Comparison of ENCODE assay signal across 20 mouse cellular contexts in genomic region chr17:94738173-94738572, GRCm38 (mm10).
"Had no signal": no experiment of that assay in that cellular context is flagged by ENCODE, and none has a peak within 500 bp of the region (broad histone marks: within the 10 kb centered on the region; RNA-seq: fewer than 3 reads in every experiment).

No protein-coding gene starts in this region.

- H3K9ac ChIP-seq: heart, embryonic 13.5 days; heart, embryonic 15.5 days; hindbrain, embryonic 14.5 days; intestine, embryonic 15.5 days; limb, embryonic 12.5 days; liver, embryonic 13.5 days; liver, embryonic 15.5 days had no signal

- H3K27ac ChIP-seq: heart, embryonic 13.5 days; heart, embryonic 15.5 days; hindbrain, embryonic 14.5 days; intestine, embryonic 15.5 days; layer of hippocampus, adult 2 months; left cerebral cortex, adult 2 months; limb, embryonic 10.5 days; limb, embryonic 12.5 days; liver, embryonic 13.5 days; liver, embryonic 15.5 days had no signal

- DNase-seq: gastrocnemius, postnatal 14 days; heart, adult 18-20 months; heart, postnatal 14 days; heart, postnatal 36 days; kidney, adult 18-20 months; kidney, adult 8-10 months; kidney, postnatal 10 days; kidney, postnatal 25 days; kidney, postnatal 4 days; liver; liver, embryonic 13.5 days had no signal

- H3K9me3 ChIP-seq: heart, embryonic 13.5 days; heart, embryonic 15.5 days; intestine, embryonic 15.5 days; limb, embryonic 10.5 days; limb, embryonic 12.5 days; liver, embryonic 13.5 days; liver, embryonic 15.5 days had no signal

- H3K27me3 ChIP-seq: heart, embryonic 13.5 days; heart, embryonic 15.5 days; intestine, embryonic 15.5 days; limb, embryonic 12.5 days; liver, embryonic 13.5 days; liver, embryonic 15.5 days had no signal

- H3K36me3 ChIP-seq: intestine, embryonic 15.5 days had no signal

- H3K4me1 ChIP-seq: heart, embryonic 13.5 days; heart, embryonic 15.5 days; intestine, embryonic 15.5 days; limb, embryonic 10.5 days; limb, embryonic 12.5 days; liver, embryonic 13.5 days; liver, embryonic 15.5 days had no signal

- H3K4me3 ChIP-seq: heart, embryonic 13.5 days; heart, embryonic 15.5 days; intestine, embryonic 15.5 days; layer of hippocampus, adult 2 months; left cerebral cortex, adult 2 months; limb, embryonic 10.5 days; limb, embryonic 12.5 days; liver, embryonic 13.5 days; liver, embryonic 15.5 days had no signal
